Mouse (Mus musculus) CH12F3 (cell line): ENCODE results near the gene Zfp423.

Source experiments
- in situ Hi-C: fragments of 300-500 bp; cut with MboI; formaldehyde crosslinking; loops from 2 replicates; pipeline ENCODE4 v1.14.3; 2020; ENCODE audit warnings: low sequenced_read_pairs

Zfp423 gene

GRCm38 (mm10) chr8:87959320-87959920 lies at the start of gene Zfp423:
TSS of gene Zfp423 (minus strand) at chr8:87959595.
- in situ Hi-C loops: no loop called here

- in situ Hi-C loops: no loop called here
Observed at GRCm38 (mm10) chr8:88006811-88007210, 47.4 kb upstream of the Zfp423 start.

GRCm38 (mm10) chr8:87984778-87985177 lies 25.4 kb upstream of the Zfp423 start:
- in situ Hi-C loops: no loop called here

- in situ Hi-C loops: no loop called here
Observed at GRCm38 (mm10) chr8:87984032-87984431, 24.6 kb upstream of the Zfp423 start.

GRCm38 (mm10) chr8:87982936-87983335 lies 23.5 kb upstream of the Zfp423 start:
- in situ Hi-C loops: no loop called here

- in situ Hi-C loops: no loop called here
Observed at GRCm38 (mm10) chr8:87975466-87975809, 16.0 kb upstream of the Zfp423 start.

GRCm38 (mm10) chr8:87974759-87975465 lies 15.5 kb upstream of the Zfp423 start:
- in situ Hi-C loops: no loop called here

GRCm38 (mm10) chr8:87974122-87974758 lies 14.8 kb upstream of the Zfp423 start:
- in situ Hi-C loops: no loop called here

GRCm38 (mm10) chr8:87967866-87968620 lies 8.6 kb upstream of the Zfp423 start:
- in situ Hi-C loops: no loop called here

- in situ Hi-C loops: no loop called here
Observed at GRCm38 (mm10) chr8:87967057-87967820, 7.8 kb upstream of the Zfp423 start.

GRCm38 (mm10) chr8:87962514-87963225 lies 3.3 kb upstream of the Zfp423 start:
- in situ Hi-C loops: no loop called here

- in situ Hi-C loops: no loop called here
Observed at GRCm38 (mm10) chr8:87961680-87962513, 2.5 kb upstream of the Zfp423 start.

- in situ Hi-C loops: no loop called here
Observed at GRCm38 (mm10) chr8:87961108-87961507, 1.7 kb upstream of the Zfp423 start.

- in situ Hi-C loops: no loop called here
Observed at GRCm38 (mm10) chr8:87960061-87960749, 810 bp upstream of the Zfp423 start.

GRCm38 (mm10) chr8:87958451-87959319 lies 710 bp downstream of the Zfp423 start:
- in situ Hi-C loops: no loop called here

- in situ Hi-C loops: no loop called here
Observed at GRCm38 (mm10) chr8:87957871-87958450, 1.4 kb downstream of the Zfp423 start.

GRCm38 (mm10) chr8:87956001-87956400 lies 3.4 kb downstream of the Zfp423 start:
- in situ Hi-C loops: no loop called here
